Mouse (Mus musculus) neutrophil, adult 5-6 weeks (primary cell): ENCODE data around the gene Mslnl. TPM values are rescaled to one million over a fixed set of nuclear protein-coding genes. Genes with fewer than 3 reads are reported as not detected.
A peak's percentile ranks its signal among the peaks of the same experiment; 100 is the strongest.

Experiments
- ATAC-seq: fragments of 151-379, 151-347 bp; 2 replicates; pipeline ENCODE4 v1.8.0; 2017; ENCODE audit warnings: mild to moderate bottlenecking, moderate TSS enrichment; ENCODE audit not compliant: insufficient number of reproducible peaks, poor library complexity, low FRiP score, severe bottlenecking; ENCODE audit errors: extremely low read depth
- total RNA-seq: library from RNA; stranded (forward); fragments of 200-1000 nt; gene quantifications from 2 replicates; pipeline ENCODE4 v1.2.3, GENCODE M21; 2017

Mslnl gene
- total RNA-seq, 1 experiment from 2014 or later = not detected

DNA sequence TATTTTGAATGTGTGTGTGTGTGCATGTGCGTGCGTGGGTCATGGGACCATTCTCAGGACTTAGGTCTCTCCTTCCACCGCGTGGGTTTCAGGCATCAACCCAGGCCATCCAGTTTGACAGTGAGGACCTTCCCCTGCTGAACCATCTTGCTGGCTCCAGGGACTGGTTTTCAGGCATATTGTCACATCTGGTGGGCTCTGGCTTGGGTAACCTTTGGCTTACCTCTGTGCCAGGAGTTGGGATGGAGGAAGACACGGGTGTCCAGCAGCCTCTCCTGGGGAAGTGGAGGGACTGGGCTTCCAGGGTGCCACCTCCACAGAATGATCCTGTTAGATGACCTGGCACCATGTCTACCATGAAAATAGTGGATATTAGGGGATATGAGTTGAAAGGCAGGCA lies 42.1 kb downstream of the Mslnl start:
- no peak for ATAC-seq

DNA sequence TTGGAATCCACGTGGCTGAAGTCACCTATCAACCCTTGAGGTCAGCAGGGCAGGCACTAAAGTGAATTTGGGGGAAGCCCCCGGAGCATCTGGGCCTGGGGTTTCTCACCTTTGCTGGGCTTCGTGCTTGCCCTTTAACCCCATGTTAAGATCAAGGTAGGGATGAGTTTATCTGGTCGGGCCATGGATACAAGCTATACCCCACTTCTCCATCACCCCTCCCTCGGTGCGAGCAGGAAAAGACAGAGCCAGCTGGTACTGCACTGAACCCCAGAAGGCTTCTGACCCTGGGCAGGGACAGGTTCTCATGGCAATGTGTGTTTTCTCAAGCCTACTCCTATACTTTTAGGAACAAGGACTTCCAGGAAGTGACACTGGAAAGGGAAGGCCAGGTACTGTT lies 45.5 kb downstream of the Mslnl start:
- no peak for ATAC-seq

DNA sequence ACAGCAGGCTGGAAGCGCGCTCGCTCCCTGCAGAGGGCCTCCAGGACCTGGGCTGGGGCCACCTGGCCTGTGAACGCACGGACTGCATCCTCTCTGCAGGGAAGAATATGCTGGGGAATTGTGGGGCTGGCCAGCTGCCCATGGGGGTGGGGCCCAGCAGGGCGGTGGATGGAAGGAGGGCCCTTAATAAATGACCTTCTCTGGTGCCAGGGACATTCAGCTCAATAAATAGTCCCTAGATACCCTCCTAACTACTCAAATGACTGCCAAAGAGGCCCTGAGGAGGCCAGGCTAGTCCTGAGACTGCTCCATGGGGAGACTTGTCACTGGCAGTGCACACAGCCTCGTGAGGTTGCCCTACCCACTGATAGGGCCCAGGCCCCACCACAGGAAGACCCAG lies 47.2 kb downstream of the Mslnl start:
- no peak for ATAC-seq

DNA sequence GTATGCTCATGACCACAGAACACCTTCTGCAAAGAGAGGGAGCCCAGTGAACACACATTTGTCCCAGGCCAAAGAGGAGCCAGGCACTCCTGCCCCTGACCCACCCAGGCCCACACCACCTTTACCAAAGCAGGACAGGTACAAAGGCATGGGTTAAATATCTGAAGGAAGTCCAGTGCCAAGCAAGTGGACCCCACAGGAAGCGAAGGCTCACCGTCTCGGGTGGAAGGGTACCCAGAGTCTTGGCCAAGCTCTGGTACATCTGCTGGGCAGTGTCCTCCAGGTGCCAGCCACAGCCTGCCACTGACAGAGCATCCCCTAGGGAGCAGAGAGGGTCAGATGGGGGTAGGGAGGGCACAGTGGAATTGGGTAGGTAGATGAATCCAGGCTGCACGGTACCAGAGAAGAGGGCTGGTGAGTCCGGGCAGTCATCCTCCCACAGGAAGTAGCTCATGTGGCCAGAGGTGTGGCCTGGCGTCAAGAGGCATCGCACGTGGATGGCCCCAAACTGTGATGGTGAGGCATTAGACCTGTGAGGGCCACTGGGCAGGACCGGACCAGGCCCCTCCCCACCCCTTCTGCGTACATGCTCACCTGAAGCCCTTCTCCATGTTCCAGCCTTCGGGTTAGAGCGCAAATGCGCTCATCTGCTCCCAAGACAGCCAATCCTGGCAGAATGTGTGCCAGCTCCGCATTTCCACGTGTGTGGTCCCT lies 48.2 kb downstream of the Mslnl start:
- ATAC-seq = no peak

DNA sequence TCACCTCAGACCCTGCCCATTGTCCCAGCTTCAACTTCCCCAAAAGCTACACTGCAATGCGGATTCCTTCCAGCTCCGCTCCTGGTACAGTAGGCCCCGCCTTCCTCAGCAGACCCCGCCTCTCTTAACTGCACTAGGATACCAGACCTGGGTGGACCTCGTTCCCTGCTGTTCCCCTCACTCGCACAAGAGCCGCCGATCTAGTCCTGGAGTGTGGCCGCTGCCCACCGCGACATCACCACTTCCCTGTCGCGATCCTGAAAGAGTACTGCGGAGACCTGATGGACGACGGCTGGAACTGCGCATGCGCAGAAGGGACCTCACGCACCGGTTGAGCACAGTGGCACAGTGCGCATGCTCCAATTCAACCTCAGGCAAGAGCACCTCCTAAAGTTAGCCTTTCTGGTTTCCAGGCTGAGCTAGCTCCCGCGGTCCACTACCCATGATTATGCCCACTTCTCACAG lies 49.5 kb downstream of the Mslnl start, which contains the start of gene Haghl:
TSS of gene Haghl (minus strand) at position 393 of the 465 bp plus-strand sequence.
- ATAC-seq = peak; percentile 77

DNA sequence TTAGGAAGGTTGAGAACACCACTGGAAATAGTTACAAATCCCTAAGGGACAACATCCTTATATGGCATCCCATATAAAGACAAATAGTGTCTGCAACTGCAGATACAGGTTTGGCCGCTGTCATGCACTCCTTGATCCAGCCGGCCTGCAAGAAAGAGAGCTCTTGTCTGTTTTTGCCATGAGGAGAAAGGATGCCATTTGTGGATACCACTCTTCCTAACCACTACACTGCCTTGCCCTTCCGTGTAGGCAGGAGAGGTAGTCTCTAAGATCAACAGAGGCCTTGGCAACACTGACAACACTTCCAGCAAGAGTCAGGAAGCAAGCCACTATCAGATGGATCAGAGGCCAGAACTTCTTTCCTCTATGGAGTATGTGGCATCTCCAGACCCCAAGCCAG lies 50.4 kb downstream of the Mslnl start, which contains the start of gene Ccdc78:
TSS of gene Ccdc78 (plus strand) at position 301 of the 400 bp plus-strand sequence.
- ATAC-seq = no peak

DNA sequence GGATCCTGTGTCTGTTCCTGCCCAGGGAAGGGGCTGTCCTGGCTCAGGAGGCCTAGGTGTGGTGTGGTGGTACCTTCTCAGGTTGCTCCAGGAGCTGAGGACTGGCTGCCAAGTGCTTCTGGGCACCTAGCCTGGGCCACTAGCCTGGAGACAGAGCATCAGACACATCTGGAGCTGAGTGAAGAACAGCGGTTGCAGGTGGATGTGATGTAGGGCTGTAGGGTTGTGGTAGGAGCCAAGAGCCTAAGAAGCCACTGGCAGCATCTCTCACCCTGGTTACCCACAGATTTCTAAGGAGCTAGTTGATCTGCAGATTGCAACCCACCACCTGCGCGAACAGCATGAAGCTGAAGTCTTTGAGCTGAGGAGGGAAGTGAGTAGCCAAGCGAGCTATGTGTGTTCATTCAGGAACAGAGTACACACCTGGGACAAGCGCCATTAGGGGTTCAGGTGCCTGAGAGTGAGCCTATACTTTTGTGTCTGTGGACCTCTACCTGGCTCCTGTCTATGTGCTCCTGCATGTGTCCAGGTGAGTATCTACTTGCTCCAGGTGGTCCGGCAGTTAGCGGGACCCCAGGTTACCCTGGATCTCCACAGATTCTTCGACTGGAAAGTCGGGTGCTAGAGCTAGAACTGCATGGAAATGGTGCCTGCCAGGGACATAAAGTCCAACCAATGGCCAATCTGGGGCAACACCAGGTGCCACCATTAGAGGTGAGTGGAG lies 51.1 kb downstream of the Mslnl start:
- ATAC-seq = no peak

DNA sequence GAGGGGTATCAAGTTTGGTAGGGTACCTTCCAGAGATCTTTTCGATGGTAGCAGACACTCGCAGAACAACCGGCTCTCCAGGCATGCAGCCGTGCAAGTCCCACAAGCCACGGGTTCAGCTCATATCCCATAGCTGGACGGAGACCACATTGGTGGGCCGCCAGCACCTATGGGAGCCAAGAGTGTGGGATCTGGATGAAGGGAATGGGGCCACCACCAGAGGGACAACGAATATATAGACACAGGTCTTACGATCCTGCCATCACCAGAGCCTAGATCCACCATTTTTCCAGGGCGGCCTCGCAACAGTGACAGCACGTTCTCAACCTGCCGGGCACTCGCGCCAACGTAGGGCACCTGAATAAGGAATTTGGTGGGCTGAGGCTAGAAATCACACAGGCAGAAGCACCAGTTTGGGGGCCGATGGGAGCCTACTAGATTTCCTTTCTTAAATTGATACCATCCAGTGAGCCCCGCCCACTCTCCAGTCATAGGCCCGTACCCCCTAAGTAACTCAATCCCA lies 55.5 kb downstream of the Mslnl start:
- ATAC-seq = no peak

DNA sequence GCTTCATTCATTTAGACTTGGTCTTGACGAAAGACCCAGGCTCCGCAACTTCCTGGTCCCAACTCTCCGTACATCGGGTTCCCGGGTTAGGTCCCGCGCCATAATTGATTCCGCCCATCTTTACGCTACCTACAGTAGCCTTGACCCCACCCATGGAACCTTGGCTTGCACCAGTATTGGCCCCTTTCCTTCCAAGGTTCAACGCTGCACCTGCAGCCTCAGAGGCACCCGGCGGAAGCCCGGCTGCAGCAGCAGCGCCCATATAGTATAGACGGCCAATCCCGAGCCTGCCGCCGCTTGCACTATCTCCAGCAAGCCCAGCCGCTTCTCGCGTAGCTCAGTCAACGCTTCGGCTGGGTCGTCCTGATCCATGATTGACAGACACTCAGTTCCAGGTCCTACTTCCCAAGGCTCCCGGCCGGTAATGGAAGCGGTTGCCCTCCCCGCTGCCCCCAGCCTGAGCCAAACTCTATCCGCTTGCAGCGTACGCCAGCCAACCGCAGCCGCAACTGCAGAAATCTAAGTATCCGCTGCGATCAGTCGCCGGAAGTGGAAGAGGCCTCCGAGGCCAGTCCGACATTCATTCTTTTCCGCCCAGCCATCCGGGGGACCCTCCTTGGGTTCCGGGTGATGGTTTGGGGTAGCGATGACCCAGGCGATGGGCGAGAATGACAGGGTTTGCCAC lies 56.1 kb downstream of the Mslnl start:
- peak; percentile 65 for ATAC-seq

DNA sequence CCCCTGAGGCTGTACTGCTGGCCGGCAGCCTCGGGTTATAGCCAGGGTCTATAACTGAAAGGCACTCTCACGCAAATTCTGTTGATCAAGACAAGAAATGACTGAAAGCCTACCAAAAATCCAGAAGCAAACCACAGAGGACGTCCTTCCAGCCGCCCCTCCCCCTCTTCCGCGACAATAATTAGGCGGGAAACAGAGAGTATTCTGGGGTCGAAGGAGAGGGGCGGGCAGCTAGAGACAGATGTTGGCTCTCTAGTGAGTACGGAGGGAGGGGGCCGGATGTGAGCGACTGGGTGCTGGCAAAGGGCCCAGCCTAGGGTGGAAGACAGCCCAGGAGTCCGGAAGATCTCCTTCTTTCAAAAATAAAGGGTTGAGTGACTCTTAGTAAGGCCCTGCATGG lies 56.8 kb downstream of the Mslnl start, which contains the start of gene Fam173a:
TSS of gene Fam173a (minus strand) at position 287 of the 400 bp plus-strand sequence.
- peak; percentile 33; the same call in 1 of the 2 replicates for ATAC-seq

DNA sequence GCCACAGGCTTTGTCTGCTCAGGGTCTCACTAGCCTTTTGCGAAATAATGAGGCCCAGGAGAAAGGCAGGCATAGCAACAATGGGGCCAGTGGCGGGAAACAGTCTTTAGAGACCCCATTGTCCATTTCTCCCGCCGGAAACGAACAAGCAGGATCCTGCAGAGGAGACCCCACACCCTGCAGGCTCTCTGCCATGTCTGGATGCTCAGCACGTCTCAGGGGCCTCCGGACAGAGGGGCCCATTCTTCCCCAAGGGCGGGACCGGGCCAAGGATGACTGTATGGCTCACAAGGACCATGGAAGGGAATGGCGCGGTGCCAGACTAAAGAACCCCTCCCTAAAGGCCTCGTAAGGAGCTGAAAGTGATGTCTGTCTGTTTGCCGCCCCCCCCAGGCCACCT lies 58.4 kb downstream of the Mslnl start:
- ATAC-seq = no peak

DNA sequence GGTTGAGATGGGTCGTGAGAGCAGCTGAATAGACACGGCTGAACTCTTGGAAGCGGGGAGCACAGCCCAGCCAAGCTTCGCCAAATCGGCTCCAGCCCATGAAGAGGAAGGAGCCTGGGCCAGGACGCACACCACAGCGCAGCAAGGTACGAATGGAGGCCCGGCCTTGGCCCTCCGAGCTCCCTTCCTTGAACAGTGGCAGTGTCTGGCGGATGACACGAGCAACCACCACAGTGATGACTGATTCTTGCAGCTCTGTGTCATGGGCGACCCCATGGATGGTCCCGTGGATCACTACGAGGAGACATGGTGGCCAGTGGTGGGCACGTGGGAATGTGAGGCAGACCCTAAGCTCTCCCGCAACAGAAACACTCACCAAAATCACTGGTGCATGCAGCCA lies 59.2 kb downstream of the Mslnl start:
- ATAC-seq = no peak

DNA sequence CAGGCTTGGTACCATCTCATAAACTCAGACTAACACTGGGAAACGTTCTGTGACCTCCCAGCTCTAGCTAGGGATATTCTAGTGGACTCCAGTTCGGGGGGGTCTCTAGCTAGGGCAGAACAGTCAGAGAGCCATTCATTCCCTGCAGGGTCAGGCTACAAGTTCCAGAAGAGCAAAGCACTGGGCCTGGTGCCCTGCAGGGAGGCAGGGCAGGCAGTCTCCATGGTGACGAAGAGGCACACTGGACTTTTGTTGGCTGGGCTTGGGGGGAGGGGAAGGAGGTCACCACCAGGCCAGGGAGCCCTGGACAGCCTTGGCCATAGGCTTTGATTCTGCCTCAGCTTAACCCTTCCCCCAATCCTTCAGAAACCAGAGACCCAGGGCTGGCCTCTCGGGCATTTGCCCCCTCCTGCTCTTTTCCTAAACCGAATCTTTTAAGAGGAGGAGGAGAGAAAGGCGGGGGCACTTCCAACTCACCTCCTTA lies 59.8 kb downstream of the Mslnl start, which contains the start of gene AC134908.4:
TSS of gene AC134908.4 (minus strand) at position 51 of the 484 bp plus-strand sequence.
- ATAC-seq = no peak

DNA sequence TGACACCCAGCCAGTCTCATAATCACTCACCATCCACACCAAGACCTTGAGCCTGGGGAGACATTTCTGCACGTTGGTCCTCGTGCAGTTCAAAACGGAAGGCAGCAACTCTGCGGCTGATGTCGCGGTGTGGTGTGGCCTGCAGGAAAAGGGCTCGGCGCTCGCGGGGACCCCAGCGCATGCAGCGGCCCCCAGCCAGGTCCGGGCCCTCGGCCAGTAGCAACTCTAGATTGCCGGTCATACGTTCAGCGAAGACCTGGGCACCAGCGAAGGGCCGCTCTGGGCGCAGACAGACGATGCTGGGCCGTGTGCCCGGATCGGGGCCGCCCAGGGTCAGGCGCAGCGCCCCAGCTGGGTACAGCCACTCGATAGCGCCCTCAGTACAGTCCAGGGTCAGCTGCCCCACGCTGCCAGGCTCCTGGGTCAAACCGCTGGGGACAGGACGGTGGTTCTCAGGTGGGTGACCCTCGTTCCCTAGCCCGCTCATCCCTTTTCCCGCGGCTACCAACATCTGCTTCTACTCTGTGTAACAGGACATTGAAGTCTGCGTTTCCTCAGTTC lies 60.4 kb downstream of the Mslnl start:
- ATAC-seq = no peak

DNA sequence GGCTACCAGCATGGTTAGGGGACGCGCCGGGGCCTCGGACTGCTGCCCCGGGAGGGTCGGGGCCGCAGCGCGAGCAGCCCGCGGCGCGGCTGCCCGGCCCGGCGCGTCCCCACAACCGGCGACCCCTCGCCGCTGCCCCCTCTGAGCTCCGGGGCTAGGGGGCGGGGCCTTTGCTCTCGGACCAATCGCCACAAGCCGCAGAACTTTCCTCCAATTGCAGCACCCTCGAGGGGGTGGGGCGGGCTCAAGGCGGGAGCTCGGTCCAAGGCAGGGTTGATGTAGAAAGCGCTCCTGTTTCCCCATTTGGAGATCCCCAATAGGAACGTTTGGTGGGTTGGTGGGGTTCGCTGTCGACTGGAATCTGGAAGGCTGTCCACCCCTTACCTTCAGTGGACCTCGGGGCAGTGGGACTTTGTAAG lies 61.1 kb downstream of the Mslnl start, which contains the start of gene Metrn:
TSS of gene Metrn (minus strand) at position 186 of the 419 bp plus-strand sequence.
- ATAC-seq = peak; percentile 59; the same call in 1 of the 2 replicates
